Mouse (Mus musculus): ENCODE measurements around the gene Gm17949. TPM values are rescaled to one million over a fixed set of nuclear protein-coding genes. Genes with fewer than 3 reads are reported as not detected.

Gene Gm17949
- polyA plus RNA-seq, 1 experiment, result 0.08 TPM

DNA sequence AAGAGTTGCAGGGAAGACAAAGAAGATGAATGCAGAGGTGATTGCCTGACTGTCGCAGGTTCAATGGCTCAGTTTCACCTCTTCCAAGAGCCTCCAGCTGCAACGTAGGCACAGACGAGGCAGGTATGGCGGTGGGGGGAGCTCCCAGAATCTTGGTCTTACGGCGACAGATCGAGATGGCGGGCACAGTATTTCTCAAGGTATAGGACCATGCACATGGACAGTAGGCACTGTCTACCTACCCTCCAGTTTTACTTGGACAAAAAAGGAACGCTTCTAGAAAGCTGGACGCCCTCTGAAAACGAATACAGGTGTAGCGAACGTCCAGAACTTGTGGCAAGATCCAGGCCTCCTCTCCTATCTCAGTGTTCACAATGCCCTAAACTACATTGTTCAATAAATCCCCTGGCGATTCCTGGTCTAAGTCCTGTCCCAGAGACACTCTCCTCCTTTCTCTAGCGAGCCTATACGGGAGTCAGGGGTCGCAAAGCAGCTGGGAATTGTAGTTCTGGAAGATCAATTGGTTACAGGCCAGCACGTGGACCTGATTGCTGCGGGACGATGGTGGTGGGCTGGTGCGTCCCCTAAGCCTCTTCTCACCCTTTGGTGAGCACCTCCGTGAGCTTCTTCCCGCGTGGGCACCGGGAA is 21.7 kb upstream of the Gm17949 start:
- Histone ChIP-seq H3K4me3 (replicated peaks) (peak overlapping the region; percentile 100), H3K36me3 (replicated peaks; ENCODE audit: low read length) (peaks cover 32% of the 10 kb centered on the region), H3K9me3 (no peaks in the 10 kb centered on the region), H3K4me1 (peaks cover 42% of the 10 kb centered on the region), H3K27me3 (replicated peaks) (peaks cover 5% of the 10 kb centered on the region)
- TF ChIP-seq FLI1 (IDR thresholded peaks at IDR 0.05; ENCODE audit: low read length) (no peak), GATA1 (IDR thresholded peaks at IDR 0.05; ENCODE audit: borderline replicate concordance, low read length) (no peak)

DNA sequence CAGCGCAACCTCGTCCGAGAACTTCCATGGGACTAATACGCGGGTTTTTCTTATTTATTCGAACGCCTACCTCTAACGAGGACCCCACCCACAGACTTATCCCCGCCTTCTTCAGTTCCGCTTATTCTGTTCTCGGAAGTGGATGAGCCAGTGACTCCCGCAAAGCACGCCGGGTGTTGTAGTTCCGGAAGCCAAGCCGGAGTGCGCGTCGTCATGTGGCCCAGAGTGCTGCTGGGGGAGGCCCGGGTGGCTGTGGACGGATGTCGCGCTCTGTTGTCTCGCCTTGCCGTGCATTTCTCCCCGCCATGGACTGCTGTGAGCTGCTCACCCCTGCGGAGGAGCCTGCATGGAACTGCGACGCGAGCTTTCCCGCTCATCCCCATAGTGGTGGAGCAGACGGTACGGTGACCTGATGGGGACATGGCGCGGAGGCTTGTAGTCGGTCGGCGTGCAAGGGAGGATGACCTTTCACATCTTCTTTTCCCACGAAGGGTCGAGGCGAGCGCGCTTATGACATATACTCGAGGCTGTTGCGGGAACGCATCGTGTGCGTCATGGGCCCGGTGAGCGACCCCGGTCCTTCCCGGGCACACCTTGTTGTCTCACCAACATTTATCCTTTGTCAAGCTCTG is 21.0 kb upstream of the Gm17949 start, which contains the start of gene Clpp:
Gene Clpp (plus strand): TSS at position 191 of the 632 bp plus-strand sequence.
- no peak for TF ChIP-seq GATA1 (IDR thresholded peaks at IDR 0.05; ENCODE audit: borderline replicate concordance, low read length)
- 0 out of 2 replicates have a peak, but pooled peaks have one; percentile 27 for TF ChIP-seq FLI1 (IDR thresholded peaks at IDR 0.05; ENCODE audit: low read length)
- H3K27me3 ChIP-seq (replicated peaks), result peaks cover 5% of the 10 kb centered on the region
- H3K4me1 ChIP-seq, result peaks cover 42% of the 10 kb centered on the region
- H3K36me3 ChIP-seq (replicated peaks; ENCODE audit: low read length), result peaks cover 38% of the 10 kb centered on the region
- H3K9me3 ChIP-seq, result no peaks in the 10 kb centered on the region
- H3K4me3 ChIP-seq (replicated peaks), result peak within 1 kb of the TSS; percentile 100

- TF ChIP-seq FLI1 (IDR thresholded peaks at IDR 0.05; ENCODE audit: low read length) (no peak), GATA1 (IDR thresholded peaks at IDR 0.05; ENCODE audit: borderline replicate concordance, low read length) (no peak)
- no peaks in the 10 kb centered on the region for H3K9me3 ChIP-seq
- peaks cover 45% of the 10 kb centered on the region for H3K36me3 ChIP-seq (replicated peaks; ENCODE audit: low read length)
- peak overlapping the region; percentile 100 for H3K4me3 ChIP-seq (replicated peaks)
- peaks cover 2% of the 10 kb centered on the region for H3K27me3 ChIP-seq (replicated peaks)
- H3K4me1 ChIP-seq, result peaks cover 41% of the 10 kb centered on the region
Measured at GRCm38 (mm10) chr17:56990966-56991365, 20.3 kb upstream of the Gm17949 start.

DNA sequence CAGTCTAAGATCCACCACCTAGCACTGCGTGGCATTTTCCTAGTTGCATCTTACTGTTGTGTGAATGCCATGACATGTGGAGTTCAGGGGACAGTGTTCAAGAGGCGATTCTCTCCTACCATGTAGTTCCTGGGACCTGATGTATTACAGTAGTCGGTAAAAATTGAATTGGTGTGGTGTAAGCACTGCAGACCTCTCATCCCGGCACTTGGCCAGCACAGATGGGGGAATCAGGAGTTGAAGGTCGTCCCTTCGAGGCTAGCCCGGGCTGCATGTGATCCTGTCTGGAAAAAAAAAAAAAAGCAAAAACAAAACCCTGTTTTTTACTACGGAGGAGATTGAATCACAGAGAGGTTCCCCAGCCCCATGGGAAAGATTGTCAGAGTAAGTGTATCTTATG is 16.2 kb upstream of the Gm17949 start:
- no peak for TF ChIP-seq FLI1 (IDR thresholded peaks at IDR 0.05; ENCODE audit: low read length)
- no peak overlapping the region for H3K4me3 ChIP-seq (replicated peaks)
- no peaks in the 10 kb centered on the region for H3K9me3 ChIP-seq
- H3K4me1 ChIP-seq, result peaks cover 52% of the 10 kb centered on the region
- peaks cover 65% of the 10 kb centered on the region for H3K36me3 ChIP-seq (replicated peaks; ENCODE audit: low read length)
- H3K27me3 ChIP-seq (replicated peaks), result no peaks in the 10 kb centered on the region

GRCm38 (mm10) chr17:56996506-56996905 is 14.8 kb upstream of the Gm17949 start:
- Histone ChIP-seq H3K4me1 (peaks cover 40% of the 10 kb centered on the region), H3K27me3 (replicated peaks) (no peaks in the 10 kb centered on the region), H3K36me3 (replicated peaks; ENCODE audit: low read length) (peaks cover 75% of the 10 kb centered on the region), H3K9me3 (no peaks in the 10 kb centered on the region), H3K4me3 (replicated peaks) (peak overlapping the region; percentile 97)
- no peak for TF ChIP-seq FLI1 (IDR thresholded peaks at IDR 0.05; ENCODE audit: low read length)
- TF ChIP-seq GATA1 (IDR thresholded peaks at IDR 0.05; ENCODE audit: borderline replicate concordance, low read length), result no peak

DNA sequence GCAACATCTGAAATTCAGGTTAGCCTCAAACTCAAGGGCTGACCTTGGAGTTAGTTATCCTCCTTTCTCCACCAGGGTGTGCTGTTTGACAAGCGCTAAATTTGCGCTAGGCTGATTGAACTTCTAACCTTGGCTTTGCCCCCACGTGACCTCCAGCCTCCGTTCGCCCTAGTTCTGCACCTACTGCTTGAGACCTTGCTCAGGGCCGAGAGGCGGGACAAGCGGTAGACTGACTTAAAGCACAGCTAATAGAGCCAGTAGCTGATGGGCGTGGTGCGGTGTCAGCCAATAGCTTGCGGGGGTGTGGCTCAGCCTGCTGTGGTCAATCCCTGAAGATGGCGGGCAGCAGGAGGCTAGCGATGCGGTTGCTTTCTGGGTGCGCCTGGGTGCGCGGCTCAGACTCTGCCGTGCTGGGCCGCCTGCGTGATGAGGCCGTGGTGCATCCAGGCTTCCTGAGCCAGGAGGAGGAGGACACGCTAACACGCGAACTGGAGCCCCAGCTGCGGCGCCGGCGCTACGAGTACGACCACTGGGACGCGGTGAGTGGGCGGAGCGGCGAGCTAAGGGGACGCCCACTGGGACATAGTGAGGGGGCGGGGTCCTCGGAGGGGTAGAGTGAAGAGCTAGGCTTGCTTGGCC is 14.1 kb upstream of the Gm17949 start, which contains the start of gene Alkbh7:
Gene Alkbh7 (plus strand): TSS at position 311 of the 639 bp plus-strand sequence.
- Histone ChIP-seq H3K9me3 (no peaks in the 10 kb centered on the region), H3K4me3 (replicated peaks) (peak within 1 kb of the TSS; percentile 97), H3K27me3 (replicated peaks) (no peaks in the 10 kb centered on the region), H3K36me3 (replicated peaks; ENCODE audit: low read length) (peaks cover 75% of the 10 kb centered on the region), H3K4me1 (peaks cover 37% of the 10 kb centered on the region)
- TF ChIP-seq FLI1 (IDR thresholded peaks at IDR 0.05; ENCODE audit: low read length), result no peak
- TF ChIP-seq GATA1 (IDR thresholded peaks at IDR 0.05; ENCODE audit: borderline replicate concordance, low read length), result no peak

- no peaks in the 10 kb centered on the region for H3K9me3 ChIP-seq
- TF ChIP-seq GATA1 (IDR thresholded peaks at IDR 0.05; ENCODE audit: borderline replicate concordance, low read length) (no peak), FLI1 (IDR thresholded peaks at IDR 0.05; ENCODE audit: low read length) (no peak)
- peaks cover 75% of the 10 kb centered on the region for H3K36me3 ChIP-seq (replicated peaks; ENCODE audit: low read length)
- H3K4me3 ChIP-seq (replicated peaks), result no peak overlapping the region
- H3K4me1 ChIP-seq, result peaks cover 35% of the 10 kb centered on the region
- H3K27me3 ChIP-seq (replicated peaks), result no peaks in the 10 kb centered on the region
Measured at GRCm38 (mm10) chr17:56999414-56999813, 11.9 kb upstream of the Gm17949 start.

DNA sequence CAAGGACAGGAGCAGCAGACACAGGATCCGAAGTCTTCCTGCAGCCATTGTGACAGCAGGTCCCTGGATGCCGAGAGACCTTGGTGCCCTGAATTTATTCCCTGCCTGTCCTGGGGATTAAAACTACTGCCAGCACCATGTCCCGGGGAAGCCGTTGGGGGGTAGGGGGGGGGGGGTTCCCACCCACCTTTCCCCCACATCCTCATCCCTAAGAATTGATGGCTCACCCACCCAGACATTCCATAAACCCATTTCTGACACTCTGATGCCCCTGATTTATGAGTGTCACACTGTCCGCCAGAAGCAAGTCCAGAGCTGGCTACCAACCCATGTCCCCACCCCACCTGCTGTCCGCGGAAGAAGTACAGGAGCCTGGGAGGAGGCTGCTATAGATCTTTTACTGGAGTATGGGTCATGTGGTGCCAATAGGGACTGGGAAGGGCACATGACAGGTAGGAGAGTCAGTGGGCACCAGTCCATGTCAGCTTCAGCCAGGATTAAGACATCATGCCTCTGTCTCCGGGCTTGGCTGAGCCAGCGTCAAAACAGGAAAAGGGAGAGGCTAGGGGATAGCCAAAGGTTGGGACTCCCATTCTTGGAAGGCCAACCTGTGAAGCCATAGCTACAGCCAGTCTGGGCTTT is 11.2 kb upstream of the Gm17949 start, which contains the start of gene Pspn:
Gene Pspn (minus strand): TSS at position 51 of the 642 bp plus-strand sequence.
- H3K4me1 ChIP-seq, result peaks cover 37% of the 10 kb centered on the region
- no peak for TF ChIP-seq FLI1 (IDR thresholded peaks at IDR 0.05; ENCODE audit: low read length)
- TF ChIP-seq GATA1 (IDR thresholded peaks at IDR 0.05; ENCODE audit: borderline replicate concordance, low read length), result no peak

GRCm38 (mm10) chr17:57001228-57001627 is 10.0 kb upstream of the Gm17949 start:
- peaks cover 41% of the 10 kb centered on the region for H3K4me1 ChIP-seq
- peaks cover 76% of the 10 kb centered on the region for H3K36me3 ChIP-seq (replicated peaks; ENCODE audit: low read length)
- H3K9me3 ChIP-seq, result no peaks in the 10 kb centered on the region
- H3K4me3 ChIP-seq (replicated peaks), result no peak overlapping the region
- no peak for TF ChIP-seq FLI1 (IDR thresholded peaks at IDR 0.05; ENCODE audit: low read length)
- no peak for TF ChIP-seq GATA1 (IDR thresholded peaks at IDR 0.05; ENCODE audit: borderline replicate concordance, low read length)
- no peaks in the 10 kb centered on the region for H3K27me3 ChIP-seq (replicated peaks)

More for the DNA sequence above, 11.2 kb upstream of the Gm17949 start, which contains the start of gene Pspn:
- Histone ChIP-seq H3K27me3 (replicated peaks) (no peaks in the 10 kb centered on the region), H3K36me3 (replicated peaks; ENCODE audit: low read length) (peaks cover 76% of the 10 kb centered on the region), H3K4me3 (replicated peaks) (no peak within 1 kb of the TSS), H3K9me3 (no peaks in the 10 kb centered on the region)

Data from megakaryocyte, embryonic 14.5 days (primary cell).